Mouse (Mus musculus): ENCODE measurements around the gene Ltbp3.

DNA sequence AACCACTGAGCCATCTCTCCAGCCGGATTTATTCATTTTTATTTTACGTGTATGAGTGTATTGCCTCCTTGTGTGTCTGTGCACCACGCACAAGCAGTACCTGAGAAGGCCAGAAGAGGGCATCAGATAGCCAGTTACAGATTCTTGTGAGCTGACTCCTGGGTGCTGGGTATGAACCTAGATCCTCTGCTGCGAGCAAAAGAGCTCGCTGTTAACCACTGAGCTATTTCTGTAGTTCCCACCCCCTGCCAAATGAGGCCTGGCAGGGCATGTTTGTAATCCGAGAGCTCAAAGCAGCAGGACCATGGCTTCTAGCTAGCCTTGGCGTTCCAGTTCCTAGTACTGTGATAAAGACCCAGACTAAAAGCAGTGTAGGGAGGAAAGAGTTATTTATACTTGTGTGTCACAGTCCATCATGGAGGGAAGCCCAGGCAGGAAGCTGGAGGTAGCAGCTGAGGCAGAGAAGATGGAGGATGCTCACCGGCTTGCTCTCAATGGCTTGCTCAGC, 46.5 kb downstream of the Ltbp3 start:
- TF ChIP-seq CTCF (IDR thresholded peaks at IDR 0.05; ENCODE audit: borderline replicate concordance, insufficient read depth, low read length) (peak; percentile 63; the same call in 1 of the 2 replicates), POLR2A (IDR thresholded peaks at IDR 0.05; ENCODE audit: low read depth, low read length) (no peak)

Data from embryonic fibroblast, embryonic 13.5 days (primary cell).